Mouse (Mus musculus): ENCODE measurements around the gene Cadps2. TPM values are rescaled to one million over a fixed set of nuclear protein-coding genes. Genes with fewer than 3 reads are reported as not detected.

The Cadps2 gene
- total RNA-seq, 2 experiments from 2014 or later = 0.04 TPM; not detected in 1

- no peak for ATAC-seq (ENCODE audit: poor library complexity, severe bottlenecking)
Observed at GRCm38 (mm10) chr6:23569686-23570085, 269.5 kb downstream of the Cadps2 start.

- no peak for ATAC-seq (ENCODE audit: poor library complexity, severe bottlenecking)
Observed at GRCm38 (mm10) chr6:23568688-23569087, 270.5 kb downstream of the Cadps2 start.

GRCm38 (mm10) chr6:23567651-23568050 is 271.6 kb downstream of the Cadps2 start:
- no peak for ATAC-seq (ENCODE audit: poor library complexity, severe bottlenecking)

GRCm38 (mm10) chr6:23549874-23550273 is 289.3 kb downstream of the Cadps2 start:
- ATAC-seq (ENCODE audit: poor library complexity, severe bottlenecking) = no peak

- no peak for ATAC-seq (ENCODE audit: poor library complexity, severe bottlenecking)
Observed at GRCm38 (mm10) chr6:23523710-23524109, 315.5 kb downstream of the Cadps2 start.

- ATAC-seq (ENCODE audit: poor library complexity, severe bottlenecking) = no peak
Observed at GRCm38 (mm10) chr6:23522556-23522955, 316.7 kb downstream of the Cadps2 start.

GRCm38 (mm10) chr6:23498611-23499010 is 340.6 kb downstream of the Cadps2 start:
- no peak for ATAC-seq (ENCODE audit: poor library complexity, severe bottlenecking)

- no peak for ATAC-seq (ENCODE audit: poor library complexity, severe bottlenecking)
Observed at GRCm38 (mm10) chr6:23491804-23492203, 347.4 kb downstream of the Cadps2 start.

- no peak for ATAC-seq (ENCODE audit: poor library complexity, severe bottlenecking)
Observed at GRCm38 (mm10) chr6:23490431-23490830, 348.8 kb downstream of the Cadps2 start.

GRCm38 (mm10) chr6:23489046-23489445 is 350.2 kb downstream of the Cadps2 start:
- no peak for ATAC-seq (ENCODE audit: poor library complexity, severe bottlenecking)

- no peak for ATAC-seq (ENCODE audit: poor library complexity, severe bottlenecking)
Observed at GRCm38 (mm10) chr6:23472686-23473085, 366.5 kb downstream of the Cadps2 start.

GRCm38 (mm10) chr6:23471830-23472229 is 367.4 kb downstream of the Cadps2 start:
- ATAC-seq (ENCODE audit: poor library complexity, severe bottlenecking) = no peak

- ATAC-seq (ENCODE audit: poor library complexity, severe bottlenecking) = no peak
Observed at GRCm38 (mm10) chr6:23467885-23468284, 371.3 kb downstream of the Cadps2 start.

- ATAC-seq (ENCODE audit: poor library complexity, severe bottlenecking) = no peak
Observed at GRCm38 (mm10) chr6:23462600-23463280, 376.5 kb downstream of the Cadps2 start.

GRCm38 (mm10) chr6:23457748-23458147 is 381.5 kb downstream of the Cadps2 start:
- peak; percentile 59; the same call in 1 of the 2 replicates for ATAC-seq (ENCODE audit: poor library complexity, severe bottlenecking)

GRCm38 (mm10) chr6:23453907-23454306 is 385.3 kb downstream of the Cadps2 start:
- no peak for ATAC-seq (ENCODE audit: poor library complexity, severe bottlenecking)

GRCm38 (mm10) chr6:23439897-23440296 is 399.3 kb downstream of the Cadps2 start:
- ATAC-seq (ENCODE audit: poor library complexity, severe bottlenecking) = no peak

GRCm38 (mm10) chr6:23410256-23411049 is 428.8 kb downstream of the Cadps2 start:
- ATAC-seq (ENCODE audit: poor library complexity, severe bottlenecking) = no peak

- no peak for ATAC-seq (ENCODE audit: poor library complexity, severe bottlenecking)
Observed at GRCm38 (mm10) chr6:23394131-23394530, 445.1 kb downstream of the Cadps2 start.

- ATAC-seq (ENCODE audit: poor library complexity, severe bottlenecking) = no peak
Observed at GRCm38 (mm10) chr6:23392711-23393110, 446.5 kb downstream of the Cadps2 start.

GRCm38 (mm10) chr6:23386711-23387110 is 452.5 kb downstream of the Cadps2 start:
- ATAC-seq (ENCODE audit: poor library complexity, severe bottlenecking) = no peak

- ATAC-seq (ENCODE audit: poor library complexity, severe bottlenecking) = no peak
Observed at GRCm38 (mm10) chr6:23383004-23383347, 456.2 kb downstream of the Cadps2 start.

Measured in megakaryocyte, adult 5-6 weeks (primary cell).